Mouse (Mus musculus) T-helper 1 cell (primary cell): ENCODE data around the gene Pign.

Experiments used
- in situ Hi-C: fragments of 300-600 bp; cut with MboI, MseI; formaldehyde crosslinking; loops from one replicate; pipeline ENCODE4 v1.15.1; 2025; ENCODE audit warnings: high pct_unique_total_duplicates

Pign gene

GRCm38 (mm10) chr1:105663171-105663961 lies at the start of gene Pign, which contains the start of gene Relch:
TSS of gene Pign (minus strand) at chr1:105663677.
TSS of gene Relch (plus strand) at chr1:105663861.
- in situ Hi-C loops, result loop anchor here (5.0 kb wide), 1 partner anchor 44 kb away; no protein-coding TSS in a partner anchor

DNA sequence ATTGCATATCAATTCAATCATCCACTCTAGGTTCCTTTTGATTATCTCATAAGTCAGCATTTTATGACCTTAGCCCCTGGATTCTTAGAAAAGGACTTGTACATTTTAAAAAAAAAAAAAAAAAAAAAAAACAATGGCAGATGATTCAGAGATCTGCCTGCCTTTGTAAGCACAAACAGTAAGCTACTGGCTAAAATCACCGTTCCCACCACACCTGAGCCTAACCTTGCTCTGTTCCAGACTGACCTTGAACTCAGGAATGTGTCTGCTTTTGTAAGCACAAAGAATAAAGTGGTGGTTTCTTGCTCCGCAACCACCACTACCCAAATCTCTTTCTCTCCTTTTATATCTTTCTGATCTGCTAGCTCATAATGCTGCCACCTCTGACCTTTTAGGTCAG lies 49.3 kb upstream of the Pign start:
- in situ Hi-C loops, result no loop called here

GRCm38 (mm10) chr1:105711227-105711626 lies 47.8 kb upstream of the Pign start:
- in situ Hi-C loops, result no loop called here

- in situ Hi-C loops, result loop anchor here (5.0 kb wide), 1 partner anchor 47 kb away; the partner anchor contains the start of genes Pign and Relch
Measured at GRCm38 (mm10) chr1:105709415-105709814, 45.9 kb upstream of the Pign start.

GRCm38 (mm10) chr1:105700984-105701530 lies 37.6 kb upstream of the Pign start:
- in situ Hi-C loops, result no loop called here

DNA sequence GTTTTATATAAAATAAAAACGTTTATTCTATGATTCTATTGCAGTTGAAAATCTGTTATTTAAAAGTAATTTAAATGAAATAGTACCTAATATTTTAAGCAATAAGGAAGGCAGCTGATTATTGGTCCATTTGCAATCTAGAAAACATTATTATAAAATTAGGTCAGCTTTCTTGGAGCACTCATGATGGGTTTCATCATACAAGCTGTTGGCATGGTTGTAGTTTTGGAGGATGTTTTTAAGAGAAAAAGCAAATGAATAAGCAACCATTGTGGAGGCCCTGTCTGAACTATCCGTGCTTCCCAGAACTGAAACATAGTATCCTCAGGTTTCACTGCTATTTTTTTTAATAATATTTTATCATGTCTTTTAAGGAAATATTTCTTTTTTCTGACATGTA lies 32.1 kb upstream of the Pign start:
- in situ Hi-C loops, result no loop called here

GRCm38 (mm10) chr1:105685501-105685900 lies 22.0 kb upstream of the Pign start:
- in situ Hi-C loops, result no loop called here

DNA sequence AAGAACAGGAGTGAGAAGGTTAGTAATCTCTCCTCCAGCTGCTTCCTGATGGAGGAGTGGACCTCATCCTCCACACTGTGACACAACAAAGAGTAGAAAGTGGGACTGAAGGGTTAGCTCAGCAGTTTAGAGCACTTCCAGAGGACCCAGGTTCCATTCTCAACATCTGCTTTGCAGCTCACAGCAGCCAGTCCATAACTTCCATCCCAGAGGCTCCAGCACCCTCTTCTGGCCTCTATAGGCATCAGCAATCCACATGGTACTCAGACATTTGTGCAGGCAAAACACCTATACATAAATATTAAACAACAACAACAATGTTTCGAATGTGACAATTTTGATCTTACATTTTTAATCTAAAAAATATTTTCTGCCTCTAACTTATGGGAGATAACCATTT lies 17.1 kb upstream of the Pign start:
- in situ Hi-C loops, result no loop called here

GRCm38 (mm10) chr1:105674763-105675162 lies 11.3 kb upstream of the Pign start:
- in situ Hi-C loops, result no loop called here

GRCm38 (mm10) chr1:105669700-105670099 lies 6.2 kb upstream of the Pign start:
- in situ Hi-C loops, result no loop called here

DNA sequence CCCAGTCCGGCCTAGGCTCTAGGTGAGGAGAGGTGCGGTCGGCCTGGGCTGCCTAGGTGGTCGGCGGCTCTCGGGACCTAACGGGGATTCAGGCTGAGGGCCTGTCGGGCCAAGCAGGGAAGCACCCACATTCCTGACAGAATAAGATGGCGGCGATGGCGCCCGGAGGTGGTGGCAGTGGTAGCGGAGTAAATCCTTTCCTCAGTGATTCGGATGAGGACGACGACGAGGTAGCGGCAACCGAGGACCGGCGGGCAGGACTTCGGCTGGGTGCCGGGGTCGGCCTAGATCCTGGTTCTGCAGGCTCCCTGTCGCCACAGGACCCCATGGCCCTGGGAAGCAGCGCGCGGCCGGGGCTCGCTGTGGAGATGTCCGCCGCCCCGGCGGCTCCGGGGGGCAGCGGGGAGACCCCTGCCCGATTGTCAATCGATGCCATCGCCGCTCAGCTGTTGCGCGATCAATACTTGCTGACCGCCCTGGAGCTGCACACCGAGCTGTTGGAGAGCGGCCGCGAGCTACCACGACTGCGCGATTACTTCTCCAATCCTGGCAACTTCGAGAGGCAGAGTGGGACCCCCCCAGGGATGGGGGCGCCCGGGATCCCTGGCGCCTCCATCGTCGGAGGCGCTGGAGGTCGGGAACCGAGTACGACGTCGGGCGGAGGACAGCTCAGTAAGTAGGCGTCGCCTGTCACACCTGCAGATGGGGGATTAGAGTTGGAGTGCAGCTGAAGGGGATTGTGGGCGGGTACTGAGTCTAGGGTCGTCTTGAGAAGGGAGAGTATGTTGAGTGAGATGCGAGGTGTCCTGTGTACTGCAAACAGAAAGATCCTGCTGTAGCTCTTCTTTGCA lies 710 bp upstream of the Pign start:
- in situ Hi-C loops, result loop anchor here (5.0 kb wide), 1 partner anchor 43 kb away; no protein-coding TSS in a partner anchor

DNA sequence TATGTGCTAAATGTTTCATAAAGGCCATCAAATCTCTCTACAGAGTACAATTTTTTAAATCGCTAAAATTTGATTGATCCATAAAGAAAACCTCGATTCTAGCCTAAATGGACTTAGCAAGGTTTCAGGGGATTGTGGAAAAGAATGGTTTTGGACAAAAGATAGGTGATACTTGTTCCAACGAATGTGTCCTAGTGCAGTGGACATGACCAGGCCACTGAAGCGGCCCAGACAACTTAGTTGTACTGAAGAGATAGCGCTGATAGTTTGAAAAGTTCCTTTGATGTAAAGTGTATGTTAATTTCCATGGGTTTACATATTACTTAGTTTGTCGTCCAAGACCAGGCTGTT lies 682 bp downstream of the Pign start:
- in situ Hi-C loops, result loop anchor here (5.0 kb wide), 1 partner anchor 45 kb away; no protein-coding TSS in a partner anchor

GRCm38 (mm10) chr1:105660015-105660414 lies 3.5 kb downstream of the Pign start:
- in situ Hi-C loops, result loop anchor here (5.0 kb wide), 1 partner anchor 47 kb away; no protein-coding TSS in a partner anchor

DNA sequence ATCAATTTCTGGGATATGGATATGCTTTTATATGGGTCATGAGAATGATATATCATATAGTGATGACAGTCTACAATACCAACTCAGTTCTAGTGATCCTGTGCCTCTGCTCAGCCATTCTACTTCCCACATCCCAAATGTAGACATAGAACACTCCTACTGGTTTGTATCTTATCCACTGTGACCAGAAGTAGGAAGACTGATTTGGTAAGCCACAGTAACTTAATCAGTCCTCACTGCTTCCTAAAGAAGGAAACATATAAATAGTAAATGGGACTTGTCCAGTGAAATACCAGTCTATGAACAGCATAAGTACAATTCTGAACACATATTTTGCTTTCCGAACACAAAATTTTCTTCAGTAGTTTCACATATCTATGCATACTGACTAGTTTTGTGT lies 9.5 kb downstream of the Pign start:
- in situ Hi-C loops, result no loop called here

GRCm38 (mm10) chr1:105650650-105651049 lies 12.8 kb downstream of the Pign start:
- in situ Hi-C loops, result no loop called here

GRCm38 (mm10) chr1:105644093-105644492 lies 19.4 kb downstream of the Pign start:
- in situ Hi-C loops, result no loop called here

DNA sequence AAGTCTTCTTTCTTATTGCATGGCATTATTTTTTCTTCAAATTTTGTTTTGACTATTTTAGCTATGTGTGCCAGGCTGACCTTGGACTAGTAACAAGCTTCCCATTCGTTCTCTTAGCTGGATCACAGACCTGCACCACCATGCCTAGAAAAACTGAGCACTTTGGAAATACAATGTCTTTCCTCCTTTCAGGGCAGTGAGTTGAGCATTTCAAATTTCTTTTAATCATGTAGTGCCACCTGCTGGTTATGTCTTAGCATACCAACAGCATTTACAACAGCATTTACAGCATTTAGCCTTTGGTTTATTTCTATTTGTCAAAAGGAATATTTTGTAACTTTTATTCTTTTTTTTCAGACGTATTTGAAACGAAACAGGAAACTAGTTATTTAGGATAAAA lies 33.0 kb downstream of the Pign start:
- in situ Hi-C loops, result loop anchor here (5.0 to 10.0 kb wide), 2 partner anchors 266 to 638 kb away; no protein-coding TSS in a partner anchor

DNA sequence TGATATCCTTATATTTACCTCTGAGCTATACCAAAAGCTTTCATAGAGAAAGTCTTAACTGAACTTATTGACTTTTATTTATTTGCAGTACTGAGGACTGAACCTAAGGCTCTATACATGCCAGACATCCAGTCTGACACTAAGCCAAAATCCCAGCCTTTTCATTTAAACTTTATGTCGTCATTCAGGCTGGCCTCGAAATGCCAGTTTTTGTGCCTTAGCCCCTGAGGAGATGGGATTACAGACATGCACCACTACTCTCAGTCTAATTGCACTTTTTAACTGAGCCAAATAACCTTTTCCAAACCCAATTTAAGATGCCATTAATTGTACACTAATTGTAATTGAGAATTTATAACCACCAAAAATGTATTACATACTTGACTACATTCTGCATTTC lies 73.8 kb downstream of the Pign start:
- in situ Hi-C loops, result no loop called here

GRCm38 (mm10) chr1:105588697-105589096 lies 74.8 kb downstream of the Pign start:
- in situ Hi-C loops, result no loop called here

DNA sequence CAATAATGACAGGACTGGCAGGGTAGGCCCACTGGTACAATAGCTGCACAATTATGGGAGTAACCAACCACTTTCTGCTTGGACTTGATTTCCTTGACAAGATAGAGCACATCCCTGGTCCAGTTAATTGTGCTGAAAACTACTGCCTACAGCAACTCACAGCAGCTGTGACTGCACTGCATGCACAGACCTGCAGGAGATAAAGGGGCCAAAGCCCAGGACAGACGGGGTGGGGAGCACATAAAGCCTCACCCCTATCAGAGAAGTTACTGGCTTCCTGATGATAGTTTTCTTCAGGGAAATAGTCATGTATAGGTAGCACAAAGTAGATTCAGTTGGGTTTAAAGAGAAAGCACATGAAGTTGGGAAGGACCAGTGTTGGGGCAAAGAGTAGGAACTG lies 80.7 kb downstream of the Pign start:
- in situ Hi-C loops, result no loop called here

DNA sequence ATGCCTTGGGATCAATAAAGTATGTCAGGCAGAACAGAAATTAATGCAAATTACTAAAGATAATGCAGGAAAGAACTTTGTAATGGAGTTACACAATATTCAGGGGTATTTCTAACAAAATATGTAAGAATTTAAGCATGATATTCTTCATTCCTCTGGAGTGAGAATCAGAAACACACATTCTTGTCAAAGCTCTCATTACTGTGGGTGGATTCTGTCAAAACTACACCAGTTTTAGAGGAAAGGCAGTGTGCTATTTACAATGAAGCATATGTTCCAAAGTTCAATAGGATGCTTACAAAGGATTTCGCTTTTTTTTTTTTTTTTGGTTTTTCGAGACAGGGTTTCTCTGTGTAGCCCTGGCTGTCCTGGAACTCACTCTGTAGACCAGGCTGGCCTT lies 82.6 kb downstream of the Pign start:
- in situ Hi-C loops, result no loop called here

DNA sequence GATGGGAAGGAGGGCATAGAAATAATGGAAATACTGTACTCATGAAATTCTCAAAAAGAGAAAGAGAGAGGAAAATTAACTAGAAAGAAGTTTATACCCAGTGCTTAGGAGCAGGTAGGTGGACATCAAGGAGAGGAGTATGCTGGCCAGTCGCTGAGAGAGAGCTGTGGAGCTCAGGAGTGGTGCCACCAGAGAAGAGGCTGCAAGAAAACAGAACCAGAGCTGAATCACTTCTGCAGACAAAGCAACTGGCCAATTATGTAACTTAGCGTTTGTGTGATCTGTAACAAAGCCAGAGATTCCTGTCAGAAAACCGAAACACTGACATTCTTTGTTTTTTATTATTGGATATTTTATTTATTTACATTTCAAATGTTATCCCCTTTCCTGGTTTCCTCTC lies 97.4 kb downstream of the Pign start:
- in situ Hi-C loops, result no loop called here
